Mouse (Mus musculus) left cerebral cortex, adult 18-20 months (tissue): ENCODE results near the gene Atxn7l1. TPM values are rescaled to one million over a fixed set of nuclear protein-coding genes. Genes with fewer than 3 reads are reported as not detected.

Experiments
- DNase-seq, 2 experiments: peaks; one replicate each; pipeline ENCODE4 v3.0.0; 2021 to 2022; ENCODE audit warnings: low spot score in 2 of 2, mixed read lengths in 1 of 2
- long read RNA-seq, 2 experiments: library from polyadenylated mRNA; stranded (forward); transcript quantifications; one replicate each; pipeline ENCODE4 v2.0.0; 2021
- total RNA-seq, 2 experiments: library from RNA; stranded (reverse); gene quantifications; 2 replicates each; pipeline ENCODE4 v1.2.3; 2021

Gene Atxn7l1
- total RNA-seq = 10 to 100 TPM; 50.2 to 60.1 TPM
- long read RNA-seq, experiment 1, transcript Atxn7l1-203 (4 exons, 1,675 nt) = major isoform, 39 of 46 reads
- long read RNA-seq, experiment 1, partial matches to known transcripts = 2 of 46 reads
- long read RNA-seq, experiment 1, other reads (novel, unspliced or antisense) = 3 of 46 reads
- long read RNA-seq, experiment 2, transcript Atxn7l1-203 (4 exons, 1,675 nt) = major isoform, 19 of 22 reads
- long read RNA-seq, experiment 2, partial matches to known transcripts = 0 of 22 reads
- long read RNA-seq, experiment 2, other reads (novel, unspliced or antisense) = 3 of 22 reads

DNA sequence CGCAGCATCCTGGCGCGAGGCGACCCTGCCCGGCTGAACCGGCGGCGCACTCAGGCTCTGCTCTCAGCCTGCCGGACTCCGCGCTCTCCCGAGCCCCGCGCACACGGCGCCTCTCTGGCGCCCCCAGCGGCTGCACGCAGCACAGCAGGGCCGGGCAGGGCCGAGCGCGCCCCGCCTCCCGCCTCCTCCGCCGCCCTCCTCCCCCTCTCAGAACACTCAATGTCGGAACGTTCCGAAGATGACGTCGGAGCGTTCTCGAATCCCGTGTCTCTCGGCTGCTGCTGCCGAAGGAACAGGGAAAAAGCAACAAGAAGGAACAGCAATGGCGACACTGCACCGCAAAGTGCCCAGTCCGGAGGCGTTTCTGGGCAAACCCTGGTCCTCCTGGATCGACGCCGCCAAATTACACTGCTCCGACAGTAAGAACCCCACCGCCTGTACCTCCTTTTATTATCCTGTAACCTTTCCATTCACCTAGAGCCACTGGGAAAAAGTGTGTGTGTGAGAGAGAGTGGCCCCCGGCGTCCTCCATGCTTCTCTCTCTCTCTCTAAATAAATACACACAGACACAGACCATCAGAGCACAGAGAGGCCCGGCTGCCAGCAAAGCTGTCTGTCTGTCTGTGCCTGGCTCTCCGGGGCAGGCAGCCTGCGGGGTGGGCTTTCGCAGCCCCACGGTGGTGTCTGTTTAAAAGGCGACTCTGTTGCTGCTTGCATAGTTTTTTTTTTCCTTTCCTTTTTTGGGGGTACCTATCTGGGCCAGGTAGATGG, at the start of gene Atxn7l1:
Gene Atxn7l1, plus strand, starts transcription at position 197 of the 771 bp plus-strand sequence.
- peak; percentile 93 to 94 for DNase-seq

DNA sequence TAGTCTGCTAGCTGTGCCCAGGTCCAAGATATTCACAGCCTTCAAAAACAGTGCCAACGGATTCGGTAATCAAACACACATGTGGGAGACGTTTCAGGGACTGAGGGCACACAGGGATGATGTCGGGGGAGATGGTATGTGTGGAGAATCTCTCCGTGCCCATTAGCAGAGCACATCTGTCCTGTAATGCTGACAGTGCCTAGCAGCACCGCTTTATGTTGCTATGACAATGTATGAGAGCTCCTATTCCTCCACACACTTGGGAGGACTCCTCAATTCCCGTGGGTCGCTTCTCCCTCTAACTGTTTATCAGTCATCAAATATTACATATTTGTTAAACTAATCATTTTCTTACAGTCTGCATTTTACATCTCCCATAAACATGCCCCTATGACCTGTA, 45.9 kb upstream of the Atxn7l1 start:
- no peak for DNase-seq

- no peak for DNase-seq
These were observed 45.0 kb upstream of the Atxn7l1 start for GRCm38 (mm10) chr12:33102342-33103115.

DNA sequence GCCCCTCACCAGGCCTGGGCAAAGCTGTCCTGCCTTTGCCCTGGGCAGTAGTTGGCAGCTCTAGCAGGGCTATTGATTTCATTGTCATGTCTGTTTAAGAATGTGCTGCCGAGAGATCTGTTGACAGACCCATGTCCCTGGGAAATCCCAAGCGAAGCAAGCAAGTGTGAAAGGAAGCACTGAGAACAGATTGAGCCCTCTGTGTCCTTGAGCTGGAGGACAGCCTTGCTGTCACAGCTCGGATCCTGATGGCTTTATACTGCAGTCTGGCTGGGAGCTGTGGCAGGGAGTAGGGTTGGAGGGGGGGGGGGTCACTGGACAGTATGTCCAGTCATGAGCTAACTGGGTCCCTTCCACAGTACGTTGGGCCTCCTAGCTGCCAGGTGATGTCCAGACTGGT, 41.8 kb upstream of the Atxn7l1 start:
- DNase-seq = no peak

GRCm38 (mm10) chr12:33106438-33107167, 40.9 kb upstream of the Atxn7l1 start:
- no peak for DNase-seq

- peak; percentile 23 to 26 for DNase-seq
These were observed 38.0 kb upstream of the Atxn7l1 start for GRCm38 (mm10) chr12:33109531-33109930.

DNA sequence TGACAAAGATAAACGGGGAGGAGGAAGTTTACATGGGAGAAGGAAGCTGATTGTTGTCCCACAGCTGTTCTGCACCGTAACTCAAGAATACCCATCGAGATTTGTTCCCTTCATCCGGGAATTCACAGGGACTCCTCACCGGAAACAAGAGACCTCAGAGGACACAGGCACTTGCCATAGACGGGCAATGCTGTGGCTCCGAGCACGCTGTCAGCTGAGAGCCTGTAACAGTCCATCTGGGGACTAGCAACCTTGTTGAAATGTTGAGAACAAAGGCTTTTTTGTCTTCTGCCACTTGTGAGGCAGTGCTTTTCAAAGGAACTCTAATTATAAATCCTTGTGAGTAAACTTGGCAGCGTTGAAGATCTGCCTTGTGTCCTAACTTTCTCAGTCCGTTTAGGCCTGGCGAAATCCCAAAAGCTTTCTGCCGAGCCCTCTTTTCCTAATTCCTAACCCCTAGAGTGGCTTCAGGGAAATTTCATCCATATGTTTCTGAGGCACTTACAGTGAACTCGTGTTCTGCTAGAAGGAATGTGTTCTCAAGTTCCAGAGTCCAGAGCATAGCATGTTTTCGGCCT, 36.5 kb upstream of the Atxn7l1 start:
- DNase-seq = peak; percentile 12 to 24

- DNase-seq = no peak
These were observed 28.7 kb upstream of the Atxn7l1 start for GRCm38 (mm10) chr12:33118624-33119301.

- DNase-seq = no peak
These were observed 21.8 kb upstream of the Atxn7l1 start for GRCm38 (mm10) chr12:33125594-33126227.

GRCm38 (mm10) chr12:33126243-33126642, 21.2 kb upstream of the Atxn7l1 start:
- DNase-seq = no peak

DNA sequence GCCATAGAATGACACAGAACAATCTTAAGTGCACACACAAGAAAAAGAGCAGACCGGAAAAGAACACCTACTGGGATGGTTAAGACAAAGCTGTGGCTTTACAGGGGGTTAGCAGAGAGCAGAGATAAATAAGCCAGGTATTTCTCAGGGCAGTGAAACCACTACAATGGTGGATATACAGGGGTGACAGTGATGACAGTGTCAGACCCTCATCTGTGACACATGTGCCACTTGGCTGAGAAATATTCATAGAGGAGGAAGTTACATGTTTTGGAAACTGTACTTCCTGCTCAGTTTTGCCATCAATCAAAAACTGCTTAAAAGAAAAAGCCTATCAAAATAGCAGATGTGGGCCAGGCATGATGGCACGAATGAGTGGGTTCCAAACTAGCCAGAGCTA, 19.4 kb upstream of the Atxn7l1 start:
- no peak for DNase-seq

DNA sequence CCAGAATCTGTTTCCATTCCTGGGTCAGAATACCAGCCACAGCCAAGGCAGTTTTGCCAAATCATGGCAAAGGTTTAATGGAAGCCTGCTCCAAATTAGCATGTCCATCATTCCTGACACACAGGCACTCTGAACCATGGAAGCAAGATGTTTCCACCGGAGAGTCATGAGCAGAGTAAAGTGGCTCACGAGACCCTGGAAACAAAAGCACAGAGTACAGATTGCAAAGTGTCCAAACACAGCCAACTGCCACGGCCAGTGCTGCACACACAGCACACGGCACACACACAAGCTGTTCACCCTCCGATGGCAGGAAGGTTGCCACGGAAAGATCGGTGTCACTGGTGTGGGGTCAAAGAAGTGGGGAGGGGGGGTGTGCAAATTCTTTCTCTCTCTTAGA, 18.8 kb upstream of the Atxn7l1 start:
- no peak for DNase-seq

GRCm38 (mm10) chr12:33129410-33129809, 18.1 kb upstream of the Atxn7l1 start:
- DNase-seq = no peak

DNA sequence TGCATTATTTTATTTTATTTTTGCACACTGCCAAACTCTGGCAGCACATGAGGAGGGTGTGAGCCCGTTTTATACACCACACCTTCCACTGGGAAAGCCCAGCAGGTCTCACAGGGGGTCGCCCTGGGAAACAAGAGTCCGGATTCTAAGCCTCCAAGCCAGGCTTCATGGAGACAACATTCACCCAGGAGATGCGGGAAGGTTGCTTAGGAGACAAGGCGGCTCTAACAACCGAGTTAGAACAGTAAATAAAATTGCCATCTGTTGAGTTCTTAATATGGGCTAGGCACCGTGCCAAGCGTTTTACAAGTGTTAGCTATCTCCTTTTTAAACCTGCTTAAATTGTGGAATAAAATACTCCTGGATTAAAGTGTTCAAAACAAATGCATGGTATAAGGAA, 17.1 kb upstream of the Atxn7l1 start:
- peak; percentile 61 to 64 for DNase-seq

- DNase-seq = no peak
These were observed 15.7 kb upstream of the Atxn7l1 start for GRCm38 (mm10) chr12:33131796-33132195.

- no peak for DNase-seq
These were observed 9.6 kb upstream of the Atxn7l1 start for GRCm38 (mm10) chr12:33137857-33138256.

- DNase-seq = no peak
These were observed 8.4 kb upstream of the Atxn7l1 start for GRCm38 (mm10) chr12:33139083-33139482.

DNA sequence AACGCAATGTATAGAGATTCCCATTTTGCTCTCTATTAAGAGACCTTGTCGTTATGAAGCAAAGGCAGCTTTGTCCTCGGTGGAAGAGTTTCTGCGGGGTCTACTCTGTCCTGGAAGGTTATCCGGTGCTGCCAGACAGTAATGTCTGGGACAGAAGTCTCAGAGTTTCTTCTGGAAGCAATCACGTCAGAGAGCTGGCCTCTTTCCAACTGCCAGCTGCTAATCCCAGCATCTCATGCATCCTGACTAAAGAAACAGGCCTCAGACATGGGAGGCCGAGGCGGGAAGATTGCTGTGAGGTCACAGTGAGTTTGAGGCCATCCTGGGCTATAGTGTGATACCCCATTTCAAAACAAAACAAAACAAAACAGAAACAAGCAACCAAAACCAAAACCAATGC, 3.0 kb upstream of the Atxn7l1 start:
- no peak for DNase-seq

- peak; percentile 18 to 23 for DNase-seq
These were observed 665 bp upstream of the Atxn7l1 start for GRCm38 (mm10) chr12:33146622-33147433.
